Mouse (Mus musculus) MEL (cell line): Measurements from ENCODE around the gene Sfrp5.

Source experiments
- CHD2 ChIP-seq: IDR thresholded peaks from 2 replicates; pipeline ENCODE4 v1.6.1; 2011; ENCODE audit warnings: low read length, improper control_type of control experiment
- CTCF ChIP-seq, 3 experiments: IDR thresholded peaks in 2 of 3; conservative IDR thresholded peaks in 1 of 3; 2 replicates each; pipeline ENCODE4 v1.5.1; 2011 to 2012; ENCODE audit warnings: low read length in 3 of 3, low read depth in 2 of 3, mild to moderate bottlenecking in 2 of 3, improper control_type of control experiment in 1 of 3, inconsistent platforms in 1 of 3, mixed read lengths in 1 of 3, moderate library complexity in 1 of 3; ENCODE audit not compliant: control insufficient read depth in 1 of 3, insufficient read depth in 1 of 3, poor library complexity in 1 of 3, severe bottlenecking in 1 of 3
- POLR2A ChIP-seq, 2 experiments: IDR thresholded peaks; 2 replicates each; pipeline ENCODE4 v1.6.1; 2011 to 2012; ENCODE audit warnings: low read length in 2 of 2, mild to moderate bottlenecking in 2 of 2, control low read depth in 1 of 2, improper control_type of control experiment in 1 of 2, low read depth in 1 of 2, moderate library complexity in 1 of 2; ENCODE audit not compliant: control insufficient read depth in 1 of 2, insufficient read depth in 1 of 2, poor library complexity in 1 of 2
- POLR2AphosphoS2 ChIP-seq: IDR thresholded peaks from 2 replicates; pipeline ENCODE4 v1.6.1; 2011; ENCODE audit warnings: low read length, improper control_type of control experiment
- POLR2AphosphoS5 ChIP-seq: IDR thresholded peaks from 2 replicates; pipeline ENCODE4 v1.6.1; 2012; ENCODE audit warnings: low read depth, borderline replicate concordance, mild to moderate bottlenecking, inconsistent platforms, low read length, moderate library complexity, mixed read lengths
- RCOR1 ChIP-seq: IDR thresholded peaks from 2 replicates; pipeline ENCODE4 v1.6.1; 2012; ENCODE audit warnings: low read depth, mild to moderate bottlenecking, inconsistent platforms, low read length, improper control_type of control experiment
- SIN3A ChIP-seq: IDR thresholded peaks from 2 replicates; pipeline ENCODE4 v1.6.1; 2012; ENCODE audit warnings: low read length, improper control_type of control experiment, inconsistent platforms
- SMC3 ChIP-seq: IDR thresholded peaks from 2 replicates; pipeline ENCODE4 v1.6.1; 2011; ENCODE audit warnings: low read depth, low read length, improper control_type of control experiment
- USF1 ChIP-seq: IDR thresholded peaks from 2 replicates; pipeline ENCODE4 v1.6.1; 2014; ENCODE audit warnings: low read depth, mild to moderate bottlenecking, inconsistent platforms, low read length, improper control_type of control experiment, moderate library complexity

DNA sequence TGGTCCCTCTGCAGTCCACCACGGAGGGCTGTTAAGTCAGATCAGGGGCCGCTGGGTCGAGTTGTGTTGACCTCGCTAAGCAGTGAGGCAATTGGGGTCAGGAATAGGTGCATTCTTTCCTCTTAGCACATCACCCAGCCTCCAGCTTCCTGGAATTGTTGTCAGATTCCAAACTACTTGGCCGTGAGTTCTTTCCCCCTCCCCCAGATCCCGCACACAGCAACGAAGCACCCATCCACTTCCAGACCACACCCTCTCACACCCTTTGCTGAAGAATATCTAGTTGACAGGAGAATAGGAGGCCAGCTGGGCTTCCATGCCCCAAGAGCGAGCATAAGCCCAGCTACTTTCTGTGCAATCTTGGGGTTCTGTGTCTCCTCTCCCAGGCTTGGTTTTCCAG, 9.9 kb upstream of the Sfrp5 start:
- TF ChIP-seq CHD2 (no peak), POLR2A (IDR thresholded peaks at IDR 0.05; ENCODE audit: control insufficient read depth in 1 of 2, insufficient read depth in 1 of 2, low read depth in 1 of 2, low read length in 2 of 2, poor library complexity in 1 of 2) (no peak), SMC3 (no peak), SIN3A (no peak), USF1 (no peak), RCOR1 (no peak), CTCF (IDR thresholded peaks at IDR 0.05 in 2 of 3, conservative IDR thresholded peaks at IDR 0.05 in 1 of 3; ENCODE audit: control insufficient read depth in 1 of 3, insufficient read depth in 1 of 3, low read depth in 2 of 3, low read length in 3 of 3, poor library complexity in 1 of 3, severe bottlenecking in 1 of 3) (no peak), POLR2AphosphoS2 (no peak), POLR2AphosphoS5 (no peak)
